Mouse (Mus musculus): ENCODE results near the gene Lrrc27. TPM values are rescaled to one million over a fixed set of nuclear protein-coding genes. Genes with fewer than 3 reads are reported as not detected.
A peak's percentile ranks its signal among the peaks of the same experiment; 100 is the strongest.

Lrrc27 gene
- polyA plus RNA-seq, 1 experiment from 2014 or later = 94.3 TPM

- no peak overlapping the region for H3K27ac ChIP-seq
- WGBS (ENCODE audit: missing documents) = 87% methylated on average over 6 of the region's 6 CpGs
- peaks cover 48% of the 10 kb centered on the region for H3K79me2 ChIP-seq (ENCODE audit: inconsistent target)
- H3K36me3 ChIP-seq (ENCODE audit: inconsistent target) = peaks cover 63% of the 10 kb centered on the region
- no peak overlapping the region for H3K4me3 ChIP-seq (ENCODE audit: inconsistent target)
These were observed 53.6 kb downstream of the Lrrc27 start for GRCm38 (mm10) chr7:139266431-139266830.

- peaks cover 40% of the 10 kb centered on the region for H3K79me2 ChIP-seq (ENCODE audit: inconsistent target)
- WGBS (ENCODE audit: missing documents) = 85% methylated on average over 8 of the region's 8 CpGs
- no peak overlapping the region for H3K27ac ChIP-seq
- peaks cover 60% of the 10 kb centered on the region for H3K36me3 ChIP-seq (ENCODE audit: inconsistent target)
- H3K4me3 ChIP-seq (ENCODE audit: inconsistent target) = no peak overlapping the region
These were observed 54.4 kb downstream of the Lrrc27 start for GRCm38 (mm10) chr7:139266886-139267870.

GRCm38 (mm10) chr7:139270738-139271137 lies 58.0 kb downstream of the Lrrc27 start:
- H3K4me3 ChIP-seq (ENCODE audit: inconsistent target) = no peak overlapping the region
- WGBS (ENCODE audit: missing documents) = 100% methylated on average over 1 of the region's 1 CpGs
- H3K36me3 ChIP-seq (ENCODE audit: inconsistent target) = peaks cover 36% of the 10 kb centered on the region
- peaks cover 5% of the 10 kb centered on the region; the same call in 1 of the 2 replicates for H3K79me2 ChIP-seq (ENCODE audit: inconsistent target)
- no peak overlapping the region for H3K27ac ChIP-seq

GRCm38 (mm10) chr7:139271871-139272270 lies 59.1 kb downstream of the Lrrc27 start:
- peaks cover 24% of the 10 kb centered on the region for H3K36me3 ChIP-seq (ENCODE audit: inconsistent target)
- H3K4me3 ChIP-seq (ENCODE audit: inconsistent target) = no peak overlapping the region
- H3K27ac ChIP-seq = no peak overlapping the region
- H3K79me2 ChIP-seq (ENCODE audit: inconsistent target) = no peaks in the 10 kb centered on the region
- 100% methylated on average over 5 of the region's 5 CpGs for WGBS (ENCODE audit: missing documents)

GRCm38 (mm10) chr7:139272639-139273396 lies 60.0 kb downstream of the Lrrc27 start:
- Histone ChIP-seq H3K36me3 (ENCODE audit: inconsistent target) (peaks cover 15% of the 10 kb centered on the region; the same call in 1 of the 2 replicates), H3K27ac (peak overlapping the region; percentile 71), H3K79me2 (ENCODE audit: inconsistent target) (no peaks in the 10 kb centered on the region), H3K4me3 (ENCODE audit: inconsistent target) (no peak overlapping the region)
- 20% methylated on average over 1 of the region's 1 CpGs for WGBS (ENCODE audit: missing documents)

GRCm38 (mm10) chr7:139273397-139273719 lies 60.6 kb downstream of the Lrrc27 start:
- no peak overlapping the region for H3K4me3 ChIP-seq (ENCODE audit: inconsistent target)
- H3K79me2 ChIP-seq (ENCODE audit: inconsistent target) = no peaks in the 10 kb centered on the region
- H3K27ac ChIP-seq = peak overlapping the region; percentile 71
- WGBS (ENCODE audit: missing documents) = 0% methylated on average over 2 of the region's 2 CpGs
- H3K36me3 ChIP-seq (ENCODE audit: inconsistent target) = peaks cover 9% of the 10 kb centered on the region; the same call in 1 of the 2 replicates

GRCm38 (mm10) chr7:139275586-139275985 lies 62.8 kb downstream of the Lrrc27 start:
- no peaks in the 10 kb centered on the region for H3K79me2 ChIP-seq (ENCODE audit: inconsistent target)
- no peak overlapping the region for H3K27ac ChIP-seq
- 96% methylated on average over 10 of the region's 10 CpGs for WGBS (ENCODE audit: missing documents)
- H3K36me3 ChIP-seq (ENCODE audit: inconsistent target) = no peaks in the 10 kb centered on the region
- H3K4me3 ChIP-seq (ENCODE audit: inconsistent target) = no peak overlapping the region

GRCm38 (mm10) chr7:139276150-139276549 lies 63.4 kb downstream of the Lrrc27 start:
- 93% methylated on average over 10 of the region's 10 CpGs for WGBS (ENCODE audit: missing documents)
- Histone ChIP-seq H3K79me2 (ENCODE audit: inconsistent target) (no peaks in the 10 kb centered on the region), H3K27ac (no peak overlapping the region), H3K4me3 (ENCODE audit: inconsistent target) (no peak overlapping the region), H3K36me3 (ENCODE audit: inconsistent target) (no peaks in the 10 kb centered on the region)

- WGBS (ENCODE audit: missing documents) = 98% methylated on average over 7 of the region's 7 CpGs
- no peak overlapping the region for H3K4me3 ChIP-seq (ENCODE audit: inconsistent target)
- no peaks in the 10 kb centered on the region for H3K36me3 ChIP-seq (ENCODE audit: inconsistent target)
- H3K27ac ChIP-seq = no peak overlapping the region
- no peaks in the 10 kb centered on the region for H3K79me2 ChIP-seq (ENCODE audit: inconsistent target)
These were observed 64.7 kb downstream of the Lrrc27 start for GRCm38 (mm10) chr7:139277536-139277935.

- 86% methylated on average over 5 of the region's 5 CpGs for WGBS (ENCODE audit: missing documents)
- Histone ChIP-seq H3K27ac (no peak overlapping the region), H3K36me3 (ENCODE audit: inconsistent target) (no peaks in the 10 kb centered on the region), H3K4me3 (ENCODE audit: inconsistent target) (no peak overlapping the region), H3K79me2 (ENCODE audit: inconsistent target) (no peaks in the 10 kb centered on the region)
These were observed 66.8 kb downstream of the Lrrc27 start for GRCm38 (mm10) chr7:139279571-139279970.

GRCm38 (mm10) chr7:139280044-139280443 lies 67.3 kb downstream of the Lrrc27 start:
- no peaks in the 10 kb centered on the region for H3K36me3 ChIP-seq (ENCODE audit: inconsistent target)
- no peak overlapping the region for H3K4me3 ChIP-seq (ENCODE audit: inconsistent target)
- no peak overlapping the region for H3K27ac ChIP-seq
- WGBS (ENCODE audit: missing documents) = 83% methylated on average over 1 of the region's 1 CpGs
- H3K79me2 ChIP-seq (ENCODE audit: inconsistent target) = no peaks in the 10 kb centered on the region

- Histone ChIP-seq H3K4me3 (ENCODE audit: inconsistent target) (no peak overlapping the region), H3K27ac (peak overlapping the region; percentile 45)
These were observed 68.4 kb downstream of the Lrrc27 start for GRCm38 (mm10) chr7:139281195-139281594.

GRCm38 (mm10) chr7:139282037-139282436 lies 69.2 kb downstream of the Lrrc27 start:
- Histone ChIP-seq H3K36me3 (ENCODE audit: inconsistent target) (no peaks in the 10 kb centered on the region), H3K4me3 (ENCODE audit: inconsistent target) (no peak overlapping the region), H3K27ac (peak overlapping the region; percentile 45), H3K79me2 (ENCODE audit: inconsistent target) (no peaks in the 10 kb centered on the region)
- WGBS (ENCODE audit: missing documents) = 92% methylated on average over 3 of the region's 3 CpGs

More at GRCm38 (mm10) chr7:139281195-139281594, 68.4 kb downstream of the Lrrc27 start:
- Histone ChIP-seq H3K79me2 (ENCODE audit: inconsistent target) (no peaks in the 10 kb centered on the region), H3K36me3 (ENCODE audit: inconsistent target) (no peaks in the 10 kb centered on the region)
- 29% methylated on average over 2 of the region's 2 CpGs for WGBS (ENCODE audit: missing documents)

GRCm38 (mm10) chr7:139285295-139285943 lies 72.6 kb downstream of the Lrrc27 start:
- WGBS (ENCODE audit: missing documents) = 84% methylated on average over 16 of the region's 16 CpGs
- no peak overlapping the region for H3K27ac ChIP-seq
- H3K79me2 ChIP-seq (ENCODE audit: inconsistent target) = no peaks in the 10 kb centered on the region
- H3K4me3 ChIP-seq (ENCODE audit: inconsistent target) = no peak overlapping the region
- no peaks in the 10 kb centered on the region for H3K36me3 ChIP-seq (ENCODE audit: inconsistent target)

All from macrophage (primary cell).